Mouse (Mus musculus): ENCODE measurements around the gene Atpaf2.

DNA sequence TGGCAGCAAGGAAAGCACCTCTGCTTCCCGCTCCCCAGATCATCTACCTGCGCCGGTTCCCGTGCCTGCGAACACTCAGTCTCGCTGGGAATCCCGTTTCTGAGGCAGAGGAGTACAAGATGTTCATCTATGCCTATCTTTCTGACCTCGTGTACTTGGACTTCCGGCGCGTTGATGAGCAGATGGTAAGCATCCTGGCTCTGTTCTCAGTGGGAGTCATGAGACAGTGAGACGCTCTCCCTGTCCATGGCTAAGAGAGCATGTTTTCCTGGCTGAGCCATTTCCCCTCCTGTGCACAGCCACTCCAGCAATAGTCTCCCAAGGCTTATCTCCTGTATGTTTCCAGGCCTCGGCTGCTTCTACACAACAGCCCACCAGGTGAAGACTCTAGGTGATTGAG, 47.8 kb downstream of the Atpaf2 start:
- no peak for TF ChIP-seq POLR2A (IDR thresholded peaks at IDR 0.05; ENCODE audit: low read depth, low read length)
- TF ChIP-seq EP300 (IDR thresholded peaks at IDR 0.05; ENCODE audit: low read length) = no peak
- TF ChIP-seq CTCF (conservative IDR thresholded peaks at IDR 0.05 in 1 of 2, IDR thresholded peaks at IDR 0.05 in 1 of 2; ENCODE audit: low read depth in 2 of 2, low read length in 2 of 2) = no peak

Measured in CH12.LX (cell line).